Comparison of ENCODE assay signal across 12 mouse cellular contexts in the genomic region with DNA sequence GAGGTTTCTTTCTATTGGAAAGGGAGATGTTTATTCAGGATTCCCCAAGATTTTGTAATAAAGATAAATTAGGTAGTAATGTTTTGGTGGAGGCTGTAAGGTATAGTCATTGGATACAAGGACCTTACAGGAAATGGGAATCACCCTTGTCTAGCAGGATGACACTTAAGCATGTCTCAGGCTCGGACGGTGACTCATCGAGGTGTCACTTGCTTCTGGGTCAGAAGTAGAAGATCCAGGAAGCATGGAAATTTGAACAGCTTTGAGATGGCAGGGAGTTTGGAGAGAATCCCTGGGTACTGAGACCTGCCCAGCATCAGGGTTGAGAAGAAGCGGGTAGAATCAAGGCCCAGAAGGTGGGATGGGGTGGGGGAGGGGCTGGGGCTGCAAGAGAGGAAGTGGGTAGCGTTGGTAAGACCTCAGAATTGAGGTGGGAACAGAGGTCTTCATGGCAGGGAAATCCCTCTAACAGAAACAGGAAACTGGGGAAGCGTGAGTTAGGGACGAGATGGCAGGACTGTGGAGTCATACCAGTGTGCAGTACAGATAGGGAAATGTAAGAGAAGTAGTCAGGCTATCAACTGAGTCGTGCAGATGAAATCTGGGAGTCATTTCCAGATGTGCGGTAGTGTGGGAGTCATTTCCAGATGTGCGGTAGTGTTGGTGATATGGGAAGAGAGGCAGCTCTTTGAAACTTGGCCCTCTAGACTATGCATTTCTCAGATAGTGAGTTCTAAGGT. TPM values are rescaled to one million over a fixed set of nuclear protein-coding genes. Genes with fewer than 3 reads are reported as not detected.
DNase-seq lines count a peak whose midpoint lies in the region; ATAC-seq lines count a peak whose summit lies in the region.
"Had no signal": no experiment of that assay in that cellular context is flagged by ENCODE, and none has a peak within 500 bp of the region (broad histone marks: within the 10 kb centered on the region; RNA-seq: fewer than 3 reads in every experiment).

No protein-coding gene starts in this region.

- H3K4me2 ChIP-seq in neural tube, embryonic 11.5 days (ENCODE audit: low read depth), result no peak overlapping the region

- H3K27ac ChIP-seq in neural tube, embryonic 11.5 days (ENCODE audit: low read depth, low read length), result 0 out of 2 replicates have a peak overlapping the region, but pooled peaks have one; percentile 10
- H3K27ac ChIP-seq in limb, embryonic 10.5 days, result peak overlapping the region; percentile 42; the same call in 1 of the 2 replicates
- H3K27ac ChIP-seq: hindbrain, embryonic 10.5 days had no signal

- H3K36me3 ChIP-seq in neural tube, embryonic 11.5 days (ENCODE audit: control insufficient read depth, insufficient read depth, low read length), result no peaks in the 10 kb centered on the region
- H3K36me3 ChIP-seq in limb, embryonic 10.5 days, result peaks cover 28% of the 10 kb centered on the region

- no peak overlapping the region for H3K4me3 ChIP-seq in neural tube, embryonic 11.5 days (ENCODE audit: low read depth, low read length)
- no peak overlapping the region for H3K4me3 ChIP-seq in limb, embryonic 10.5 days
- H3K4me3 ChIP-seq: hindbrain, embryonic 10.5 days had no signal

- intact Hi-C loops in left cerebral cortex, postnatal 14 days (cut with DNase I), result no loop called here

- H3K4me1 ChIP-seq in neural tube, embryonic 11.5 days (ENCODE audit: control insufficient read depth, insufficient read depth, low read length), result peaks cover 37% of the 10 kb centered on the region
- peaks cover 75% of the 10 kb centered on the region for H3K4me1 ChIP-seq in limb, embryonic 10.5 days

- no peaks in the 10 kb centered on the region for H3K9me3 ChIP-seq in neural tube, embryonic 11.5 days (ENCODE audit: control insufficient read depth, low read length)
- no peaks in the 10 kb centered on the region for H3K9me3 ChIP-seq in limb, embryonic 10.5 days (replicated peaks)

- no peak for ATAC-seq in neural tube, embryonic 11.5 days (ENCODE audit: insufficient read depth, low FRiP score, low TSS enrichment)

- no peak for DNase-seq in neural tube, embryonic 11.5 days (ENCODE audit: low spot score)
- no peak for DNase-seq in neural tube, embryonic 10.5 days (ENCODE audit: extremely low spot score, low spot score)
- peak; percentile 62 for DNase-seq in MEL-GATA-1-ER (ENCODE audit: extremely low read depth, low read depth)
- DNase-seq in limb, embryonic 10.5 days (ENCODE audit: low spot score), result no peak
- DNase-seq in naive thymus-derived CD4-positive, alpha-beta T cell, adult 2 months (ENCODE audit: low read depth), result peak; percentile 27
- DNase-seq in layer of hippocampus, adult 11-12 months (ENCODE audit: low spot score), result no peak
- no peak for DNase-seq in left cerebral cortex, postnatal 14 days (ENCODE audit: low spot score in 2 of 2)
- no peak for DNase-seq in cerebellum, postnatal 25 days
- DNase-seq: gastrocnemius, postnatal 25 days; kidney, adult 9 months; thymus, adult 2 months had no signal

- no peak overlapping the region for H3K9ac ChIP-seq in neural tube, embryonic 11.5 days (ENCODE audit: low read length)

- 77% methylated on average over 10 of the region's 10 CpGs for WGBS in neural tube, embryonic 11.5 days
- WGBS in limb, embryonic 10.5 days, result 47% methylated on average over 10 of the region's 10 CpGs

- H3K27me3 ChIP-seq in neural tube, embryonic 11.5 days (ENCODE audit: control insufficient read depth, insufficient read depth, low read length), result no peaks in the 10 kb centered on the region
- H3K27me3 ChIP-seq in limb, embryonic 10.5 days (ENCODE audit: low read depth, poor library complexity, severe bottlenecking), result no peaks in the 10 kb centered on the region

RNA-seq across cellular contexts. Expression of gene Sept11, which starts 42.3 kb away (rescaled TPM):
- polyA plus RNA-seq in neural tube, embryonic 11.5 days (2014; fragmentation: Nextera tagmentation; extraction: Ambion mirVana), result 276 and 289 TPM in 2 replicates
- 340 and 390 TPM in 2 replicates for polyA plus RNA-seq in limb, embryonic 10.5 days (2016; fragmentation: Nextera tagmentation; extraction: Ambion mirVana)
- 100 to 1,000 TPM; 201 to 209 TPM for total RNA-seq in left cerebral cortex, postnatal 14 days (2021)

Comparison
In these comparisons a context has a peak if more than half of its experiments do, and no peak if none do; other contexts are left out.
1. DNase-seq: peak in MEL-GATA-1-ER (single experiment) and naive thymus-derived CD4-positive, alpha-beta T cell, adult 2 months (single experiment); none in neural tube, embryonic 11.5 days (single experiment), neural tube, embryonic 10.5 days (single experiment), limb, embryonic 10.5 days (single experiment), layer of hippocampus, adult 11-12 months (single experiment), left cerebral cortex, postnatal 14 days (0 of 2) and cerebellum, postnatal 25 days (0 of 2).